Mouse (Mus musculus): ENCODE results near the gene Srpk1. TPM values are rescaled to one million over a fixed set of nuclear protein-coding genes. Genes with fewer than 3 reads are reported as not detected.
A peak's percentile ranks its signal among the peaks of the same experiment; 100 is the strongest.

The Srpk1 gene
- polyA plus RNA-seq, 1 experiment = 47.5 TPM

DNA sequence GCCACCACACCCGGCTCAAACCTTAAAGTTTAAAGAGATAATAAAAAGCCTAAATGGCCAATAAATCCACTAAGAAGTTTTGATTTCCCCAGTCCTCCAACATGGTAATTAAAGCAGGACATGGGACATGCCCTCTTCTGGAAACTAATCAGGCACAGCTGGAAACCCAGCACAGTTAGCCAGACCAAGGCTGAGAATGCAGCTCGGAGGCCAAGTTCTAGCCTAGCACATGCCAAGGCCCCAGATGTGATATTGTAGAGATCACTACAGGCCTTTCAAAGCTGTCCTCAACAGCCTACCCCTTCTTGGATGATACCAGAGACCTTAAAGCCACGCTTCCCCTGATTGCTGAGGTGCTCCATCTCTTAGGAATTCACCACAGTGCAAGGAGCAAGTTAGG, 36.0 kb downstream of the Srpk1 start:
- Histone ChIP-seq H3K4me1 (ENCODE audit: control insufficient read depth, insufficient read depth, low read length) (no peaks in the 10 kb centered on the region), H3K27ac (ENCODE audit: insufficient read depth, low read length) (no peak overlapping the region), H3K27me3 (ENCODE audit: control insufficient read depth, insufficient read depth, low read length) (no peaks in the 10 kb centered on the region), H3K4me3 (replicated peaks; ENCODE audit: insufficient read depth, low read depth, low read length) (no peak overlapping the region)
- WGBS = 66% methylated on average over 3 of the region's 3 CpGs
- DNase-seq = no peak
- no peak for TF ChIP-seq POLR2A (IDR thresholded peaks at IDR 0.05; ENCODE audit: borderline replicate concordance, insufficient read depth, low read length)
- TF ChIP-seq CTCF (IDR thresholded peaks at IDR 0.05; ENCODE audit: borderline replicate concordance, insufficient read depth, low read depth, low read length) = no peak

DNA sequence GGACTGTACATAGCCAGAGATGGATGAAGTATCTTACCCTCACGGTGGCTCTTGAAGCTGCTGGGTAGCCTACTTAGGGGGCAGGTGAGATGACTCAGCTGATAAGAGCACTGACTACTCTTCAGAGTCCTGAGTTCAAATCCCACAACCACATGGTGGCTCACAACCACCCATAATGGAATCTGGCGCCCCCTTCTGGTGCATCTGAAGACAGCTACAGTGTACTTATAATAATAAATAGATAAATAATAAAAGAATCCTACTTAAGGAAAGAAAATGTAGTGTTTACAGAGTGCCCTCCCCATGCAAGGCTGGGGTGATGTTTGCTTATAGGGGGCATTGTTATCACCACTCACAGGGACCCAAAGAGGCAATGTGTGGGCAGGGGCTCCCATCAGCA, 41.5 kb downstream of the Srpk1 start:
- Histone ChIP-seq H3K27me3 (ENCODE audit: control insufficient read depth, insufficient read depth, low read length) (no peaks in the 10 kb centered on the region), H3K4me1 (ENCODE audit: control insufficient read depth, insufficient read depth, low read length) (no peaks in the 10 kb centered on the region), H3K27ac (ENCODE audit: insufficient read depth, low read length) (no peak overlapping the region), H3K4me3 (replicated peaks; ENCODE audit: insufficient read depth, low read depth, low read length) (no peak overlapping the region)
- TF ChIP-seq POLR2A (IDR thresholded peaks at IDR 0.05; ENCODE audit: borderline replicate concordance, insufficient read depth, low read length) = no peak
- TF ChIP-seq CTCF (IDR thresholded peaks at IDR 0.05; ENCODE audit: borderline replicate concordance, insufficient read depth, low read depth, low read length) = no peak
- no peak for DNase-seq
- WGBS = 52% methylated on average over 2 of the region's 2 CpGs

DNA sequence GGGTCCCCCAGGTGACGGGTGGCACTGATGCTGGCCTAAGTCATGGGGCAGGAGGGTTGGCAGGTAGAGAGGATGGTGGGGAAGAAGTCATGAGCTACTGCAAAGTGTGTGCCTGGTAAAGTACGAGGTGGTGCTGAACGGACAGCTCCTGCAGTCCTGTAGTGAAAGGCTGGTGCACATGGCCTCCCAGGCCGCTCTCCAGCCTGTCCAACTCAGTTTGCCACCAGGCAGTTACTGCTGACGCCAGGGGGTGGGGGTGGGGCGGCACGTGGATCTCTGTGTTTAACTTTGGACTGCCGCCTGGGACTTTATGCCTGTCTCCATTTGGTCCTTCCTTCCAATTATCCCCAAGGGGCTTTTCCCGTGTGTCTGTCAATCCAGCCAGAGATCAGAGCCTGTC, 42.1 kb downstream of the Srpk1 start:
- no peaks in the 10 kb centered on the region for H3K27me3 ChIP-seq (ENCODE audit: control insufficient read depth, insufficient read depth, low read length)
- H3K4me3 ChIP-seq (replicated peaks; ENCODE audit: insufficient read depth, low read depth, low read length) = no peak overlapping the region
- TF ChIP-seq CTCF (IDR thresholded peaks at IDR 0.05; ENCODE audit: borderline replicate concordance, insufficient read depth, low read depth, low read length) (no peak), POLR2A (IDR thresholded peaks at IDR 0.05; ENCODE audit: borderline replicate concordance, insufficient read depth, low read length) (no peak)
- 12% methylated on average over 9 of the region's 9 CpGs for whole genome bisulfite sequencing
- no peak for DNase-seq
- H3K4me1 ChIP-seq (ENCODE audit: control insufficient read depth, insufficient read depth, low read length) = no peaks in the 10 kb centered on the region
- H3K27ac ChIP-seq (ENCODE audit: insufficient read depth, low read length) = no peak overlapping the region

DNA sequence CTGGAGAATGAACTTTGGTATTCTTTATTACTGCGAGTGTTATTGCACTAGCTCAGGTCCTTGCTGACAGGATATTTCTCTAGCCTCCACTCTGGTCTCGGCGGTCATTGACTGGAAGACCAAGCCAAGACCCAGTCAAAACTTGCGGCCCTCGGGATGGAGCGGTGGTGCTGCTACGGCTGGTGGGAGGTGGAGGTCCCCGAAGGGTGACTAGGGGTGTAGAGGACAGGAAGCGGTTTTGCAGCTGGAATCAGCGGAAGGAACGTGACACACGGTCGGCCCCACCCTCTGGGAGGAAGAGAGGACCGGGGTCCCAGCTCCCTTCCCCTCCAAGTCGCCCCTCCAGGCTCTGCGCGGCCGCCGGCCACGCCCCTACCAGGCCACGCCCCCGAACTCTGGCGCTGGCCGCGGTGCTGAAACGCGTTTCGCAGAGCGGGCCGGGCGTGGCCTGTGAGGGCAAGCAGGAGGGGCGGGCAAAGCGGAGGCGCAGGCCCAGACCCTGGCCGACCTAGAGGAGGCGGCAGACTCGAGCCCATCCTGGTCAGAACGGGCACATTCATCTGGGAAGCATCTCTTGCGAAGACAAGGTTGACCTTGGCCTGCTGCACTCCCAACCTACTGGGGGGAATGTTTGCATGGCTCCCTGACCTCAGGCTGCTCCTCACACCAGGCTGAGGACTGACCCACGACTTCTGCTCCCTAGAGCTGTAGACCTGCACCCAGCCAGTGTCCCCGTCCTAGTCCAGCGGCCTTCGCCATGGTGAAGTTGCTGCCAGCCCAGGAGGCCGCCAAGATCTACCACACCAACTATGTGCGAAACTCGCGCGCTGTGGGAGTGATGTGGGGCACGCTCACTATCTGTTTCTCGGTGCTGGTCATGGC, 47.0 kb downstream of the Srpk1 start, which contains the start of gene Lhfpl5:
Lhfpl5 (plus strand) TSS at position 398 of the 882 bp plus-strand sequence.
- DNase-seq = peak; percentile 32 to 46

DNA sequence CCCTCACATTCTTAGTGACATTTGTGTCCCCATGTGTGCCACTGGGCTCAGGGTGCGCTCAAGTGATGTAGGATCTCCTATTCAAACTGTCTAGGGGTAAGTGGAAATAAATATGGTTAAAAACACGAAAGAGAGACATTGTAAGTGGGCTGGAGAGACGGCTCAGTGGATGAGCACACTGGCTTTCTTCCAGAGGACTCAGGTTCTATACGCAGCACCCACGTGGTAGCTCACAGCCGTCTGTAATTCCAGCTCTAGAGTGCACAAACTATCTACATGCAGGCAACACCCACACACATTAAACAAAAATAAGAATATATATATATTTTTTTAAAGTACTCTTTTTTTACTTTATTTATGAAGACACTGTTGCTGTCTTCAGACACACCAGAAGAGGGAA, 49.6 kb downstream of the Srpk1 start:
- Histone ChIP-seq H3K4me1 (ENCODE audit: control insufficient read depth, insufficient read depth, low read length) (no peaks in the 10 kb centered on the region), H3K4me3 (replicated peaks; ENCODE audit: insufficient read depth, low read depth, low read length) (no peak overlapping the region), H3K27ac (ENCODE audit: insufficient read depth, low read length) (no peak overlapping the region), H3K27me3 (ENCODE audit: control insufficient read depth, insufficient read depth, low read length) (no peaks in the 10 kb centered on the region)
- no peak for DNase-seq
- whole genome bisulfite sequencing = 80% methylated on average over 6 of the region's 6 CpGs
- TF ChIP-seq POLR2A (IDR thresholded peaks at IDR 0.05; ENCODE audit: borderline replicate concordance, insufficient read depth, low read length) (no peak), CTCF (IDR thresholded peaks at IDR 0.05; ENCODE audit: borderline replicate concordance, insufficient read depth, low read depth, low read length) (no peak)

More for the DNA sequence above, 47.0 kb downstream of the Srpk1 start, which contains the start of gene Lhfpl5:
- Histone ChIP-seq H3K4me3 (replicated peaks; ENCODE audit: insufficient read depth, low read depth, low read length) (peak within 1 kb of the TSS; percentile 54), H3K27ac (ENCODE audit: insufficient read depth, low read length) (no peak within 1 kb of the TSS), H3K4me1 (ENCODE audit: control insufficient read depth, insufficient read depth, low read length) (no peaks in the 10 kb centered on the region), H3K27me3 (ENCODE audit: control insufficient read depth, insufficient read depth, low read length) (no peaks in the 10 kb centered on the region)
- TF ChIP-seq POLR2A (IDR thresholded peaks at IDR 0.05; ENCODE audit: borderline replicate concordance, insufficient read depth, low read length) (no peak), CTCF (IDR thresholded peaks at IDR 0.05; ENCODE audit: borderline replicate concordance, insufficient read depth, low read depth, low read length) (no peak)
- 18% methylated on average over 50 of the region's 50 CpGs for WGBS

DNA sequence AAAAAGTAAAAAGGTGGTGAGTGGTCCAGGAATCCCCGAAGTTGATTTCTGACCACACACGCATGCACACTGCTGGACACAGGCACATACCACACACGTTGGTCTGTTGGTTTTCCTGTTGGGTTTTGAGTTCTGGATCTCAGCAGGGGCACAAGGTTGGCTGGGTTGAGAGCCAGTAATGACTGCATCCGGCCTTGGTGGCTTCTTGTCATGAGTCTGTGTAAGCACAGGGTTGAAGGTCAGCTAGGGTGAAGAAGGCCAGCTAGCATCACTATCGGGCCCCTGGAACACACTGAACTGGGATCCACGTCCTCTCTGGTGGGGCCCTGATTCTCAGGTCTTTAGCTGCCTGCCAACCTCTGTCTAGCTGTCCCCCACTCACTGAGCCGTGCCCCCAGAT, 50.0 kb downstream of the Srpk1 start:
- no peak overlapping the region for H3K27ac ChIP-seq (ENCODE audit: insufficient read depth, low read length)
- H3K4me3 ChIP-seq (replicated peaks; ENCODE audit: insufficient read depth, low read depth, low read length) = no peak overlapping the region
- no peak for DNase-seq
- WGBS = 75% methylated on average over 7 of the region's 7 CpGs
- no peaks in the 10 kb centered on the region for H3K4me1 ChIP-seq (ENCODE audit: control insufficient read depth, insufficient read depth, low read length)
- H3K27me3 ChIP-seq (ENCODE audit: control insufficient read depth, insufficient read depth, low read length) = no peaks in the 10 kb centered on the region
- no peak for TF ChIP-seq CTCF (IDR thresholded peaks at IDR 0.05; ENCODE audit: borderline replicate concordance, insufficient read depth, low read depth, low read length)

DNA sequence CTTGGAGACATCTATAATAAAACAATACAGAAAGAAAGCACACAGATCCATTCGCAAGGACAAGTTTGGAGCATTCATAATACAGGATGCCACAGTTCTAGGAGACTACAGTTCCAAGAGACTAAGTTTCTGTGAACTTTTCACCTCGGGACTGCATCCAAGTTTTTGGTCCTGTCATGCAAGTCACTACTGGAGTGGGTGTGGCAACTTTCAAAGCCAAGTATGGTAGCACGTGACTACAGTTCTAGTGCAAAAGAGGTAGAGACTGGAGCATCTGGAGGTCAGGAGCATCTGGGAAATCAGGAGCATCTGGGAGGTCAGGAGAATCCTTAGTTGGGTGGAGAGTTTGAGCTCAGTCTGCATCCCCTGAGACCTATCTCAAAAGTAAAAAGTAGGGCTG, 50.6 kb downstream of the Srpk1 start:
- 72% methylated on average over 3 of the region's 3 CpGs for WGBS
- DNase-seq = no peak
- H3K27me3 ChIP-seq (ENCODE audit: control insufficient read depth, insufficient read depth, low read length) = no peaks in the 10 kb centered on the region
- TF ChIP-seq POLR2A (IDR thresholded peaks at IDR 0.05; ENCODE audit: borderline replicate concordance, insufficient read depth, low read length) = no peak
- no peak for TF ChIP-seq CTCF (IDR thresholded peaks at IDR 0.05; ENCODE audit: borderline replicate concordance, insufficient read depth, low read depth, low read length)
- no peak overlapping the region for H3K27ac ChIP-seq (ENCODE audit: insufficient read depth, low read length)
- H3K4me3 ChIP-seq (replicated peaks; ENCODE audit: insufficient read depth, low read depth, low read length) = no peak overlapping the region
- no peaks in the 10 kb centered on the region for H3K4me1 ChIP-seq (ENCODE audit: control insufficient read depth, insufficient read depth, low read length)

DNA sequence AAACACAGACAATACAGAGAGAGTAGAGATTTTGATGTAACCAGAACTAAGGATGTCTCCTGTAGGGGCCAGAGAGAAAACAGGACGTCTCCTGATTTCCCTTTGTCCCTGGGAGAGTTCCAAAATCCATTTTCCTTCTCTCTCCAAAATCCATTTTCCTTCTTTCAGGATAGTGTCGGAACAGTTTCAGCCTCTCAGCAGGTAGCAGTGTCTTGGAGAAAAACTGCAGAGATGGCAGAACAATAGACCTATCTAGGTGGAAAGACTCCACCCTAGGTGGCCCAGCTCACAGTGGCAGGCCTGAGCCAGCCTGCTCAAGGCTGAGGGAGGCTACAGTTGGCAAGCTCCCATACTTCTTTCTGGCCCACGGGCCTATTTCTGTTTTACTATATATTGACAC, 55.0 kb downstream of the Srpk1 start:
- Histone ChIP-seq H3K4me3 (replicated peaks; ENCODE audit: insufficient read depth, low read depth, low read length) (no peak overlapping the region), H3K27ac (ENCODE audit: insufficient read depth, low read length) (no peak overlapping the region), H3K27me3 (ENCODE audit: control insufficient read depth, insufficient read depth, low read length) (no peaks in the 10 kb centered on the region), H3K4me1 (ENCODE audit: control insufficient read depth, insufficient read depth, low read length) (no peaks in the 10 kb centered on the region)
- TF ChIP-seq CTCF (IDR thresholded peaks at IDR 0.05; ENCODE audit: borderline replicate concordance, insufficient read depth, low read depth, low read length) (no peak), POLR2A (IDR thresholded peaks at IDR 0.05; ENCODE audit: borderline replicate concordance, insufficient read depth, low read length) (no peak)
- no peak for DNase-seq
- 14% methylated on average over 3 of the region's 3 CpGs for WGBS
